In the genomic region with DNA sequence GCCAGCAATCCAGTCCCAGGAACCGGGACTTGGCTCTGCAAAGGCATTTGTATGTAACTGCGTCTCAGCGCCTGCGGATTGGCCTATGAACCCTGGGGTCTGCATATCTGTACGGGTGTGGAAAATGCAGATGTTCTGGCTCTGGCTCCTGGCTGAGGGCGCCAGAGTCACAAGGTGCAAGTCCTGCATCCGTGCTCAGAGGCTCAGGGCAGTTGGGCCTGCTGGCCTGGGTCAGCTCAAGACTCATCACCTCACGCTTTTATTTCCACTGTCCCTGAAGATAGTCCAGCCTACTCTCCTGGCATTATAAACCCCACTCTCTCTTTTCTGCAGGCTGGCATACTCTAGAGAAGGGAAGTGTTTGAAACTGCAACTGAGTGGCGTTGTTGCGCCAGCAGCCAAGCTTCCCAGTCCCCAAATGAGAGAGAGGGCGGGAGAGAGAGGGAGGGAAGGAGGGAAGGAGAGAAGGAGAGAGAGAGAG, we compare ENCODE assay signal across 8 mouse cellular contexts. TPM values are rescaled to one million over a fixed set of nuclear protein-coding genes. Genes with fewer than 3 reads are reported as not detected.
DNase-seq lines count a peak whose midpoint lies in the region; ATAC-seq and TF ChIP-seq lines count a peak whose summit lies in the region.

No protein-coding gene starts in this region.

- H3K4me1 ChIP-seq in heart, postnatal 0 days (ENCODE audit: control insufficient read depth, insufficient read depth), result peaks cover 10% of the 10 kb centered on the region; the same call in 1 of the 2 replicates
- peaks cover 70% of the 10 kb centered on the region for H3K4me1 ChIP-seq in midbrain, embryonic 10.5 days

- TF ChIP-seq CTCF in heart, postnatal 0 days (IDR thresholded peaks at IDR 0.05; ENCODE audit: low read depth), result no peak

- no peaks in the 10 kb centered on the region for H3K9me3 ChIP-seq in heart, postnatal 0 days (replicated peaks; ENCODE audit: control insufficient read depth, low read length)
- no peaks in the 10 kb centered on the region for H3K9me3 ChIP-seq in midbrain, embryonic 10.5 days (replicated peaks)

- H3K4me2 ChIP-seq in heart, postnatal 0 days (ENCODE audit: low read depth, low read length), result peak overlapping the region; percentile 98

- no peak for TF ChIP-seq EP300 in heart, postnatal 0 days (IDR thresholded peaks at IDR 0.05; ENCODE audit: low read depth)

- H3K27me3 ChIP-seq in heart, postnatal 0 days (ENCODE audit: control insufficient read depth, insufficient read depth, low read length), result peaks cover 77% of the 10 kb centered on the region
- peaks cover 33% of the 10 kb centered on the region for H3K27me3 ChIP-seq in midbrain, embryonic 10.5 days (ENCODE audit: low read depth, poor library complexity, severe bottlenecking)

- peak; percentile 25; the same call in 1 of the 2 replicates for ATAC-seq in heart, postnatal 0 days (ENCODE audit: insufficient read depth, low read depth)
- ATAC-seq in CD4-positive, CD25-positive, alpha-beta regulatory T cell, adult 4 months, result no peak

- no peak overlapping the region for H3K27ac ChIP-seq in heart, postnatal 0 days (ENCODE audit: low read depth)
- peak overlapping the region; percentile 100 for H3K27ac ChIP-seq in midbrain, embryonic 10.5 days (replicated peaks)

- DNase-seq in ovary, postnatal 36 days (ENCODE audit: low spot score), result peak; percentile 9
- no peak for DNase-seq in ovary, adult 18-20 months (ENCODE audit: low spot score)
- DNase-seq in embryo, embryonic 9.5 days (ENCODE audit: extremely low spot score), result peak; percentile 70
- DNase-seq in heart, postnatal 0 days (ENCODE audit: low spot score), result peak; percentile 25
- peak; percentile 39 to 65 for DNase-seq in kidney, postnatal 4 days
- peak; percentile 71 for DNase-seq in midbrain, embryonic 10.5 days (ENCODE audit: low spot score)
- DNase-seq in urinary bladder, postnatal 4 days (ENCODE audit: low spot score in 2 of 2), result no peak

- no peak overlapping the region for H3K9ac ChIP-seq in heart, postnatal 0 days (replicated peaks; ENCODE audit: low read depth, low read length)

- 1% methylated on average over 11 of the region's 11 CpGs for WGBS in heart, postnatal 0 days
- 0% methylated on average over 11 of the region's 11 CpGs for WGBS in midbrain, embryonic 10.5 days

- H3K4me3 ChIP-seq in heart, postnatal 0 days (ENCODE audit: low read depth, low read length), result peak overlapping the region; percentile 81
- H3K4me3 ChIP-seq in midbrain, embryonic 10.5 days, result peak overlapping the region; percentile 91

- no peaks in the 10 kb centered on the region for H3K36me3 ChIP-seq in heart, postnatal 0 days (replicated peaks; ENCODE audit: control insufficient read depth, insufficient read depth, low read length)
- H3K36me3 ChIP-seq in midbrain, embryonic 10.5 days, result no peaks in the 10 kb centered on the region

RNA-seq across cellular contexts. Expression of gene Npas3, which starts 3.3 kb away (rescaled TPM):
- total RNA-seq in heart, postnatal 0 days (2014; rRNA removed; ENCODE audit: low replicate concordance), result 0.50 TPM in 2 replicates
- 0.61 and 0.67 TPM in 2 replicates for polyA plus RNA-seq in heart, postnatal 0 days (2015; fragmentation: Nextera tagmentation; extraction: Ambion mirVana)
- 9.2 and 13.9 TPM in 2 replicates for polyA plus RNA-seq in midbrain, embryonic 10.5 days (2016; fragmentation: Nextera tagmentation; extraction: Ambion mirVana)
- polyA plus RNA-seq in CD4-positive, CD25-positive, alpha-beta regulatory T cell, adult 4 months (2017; shearing (Covaris generic)), result under 1 TPM in 1 of 2 experiments, not detected in 1; 0.15 TPM

Comparison
In these comparisons a context has a peak if more than half of its experiments do, and no peak if none do; other contexts are left out.
1. DNase-seq: peak in ovary, postnatal 36 days (single experiment), embryo, embryonic 9.5 days (single experiment), heart, postnatal 0 days (single experiment), kidney, postnatal 4 days (2 of 2) and midbrain, embryonic 10.5 days (single experiment); none in ovary, adult 18-20 months (single experiment) and urinary bladder, postnatal 4 days (0 of 2).